Mouse (Mus musculus) lung, postnatal 0 days (tissue): ENCODE results near the gene Vrk3. TPM values are rescaled to one million over a fixed set of nuclear protein-coding genes. Genes with fewer than 3 reads are reported as not detected.
A peak's percentile ranks its signal among the peaks of the same experiment; 100 is the strongest.

ENCODE experiments used
- ATAC-seq: fragments of 200-750 bp; cut with Nextera tagmentation; 2 replicates; pipeline ENCODE4 v1.8.0; 2017; ENCODE audit warnings: moderate library complexity
- DNase-seq: peaks from one replicate; pipeline ENCODE4 v3.0.0-alpha.2; 2016; ENCODE audit warnings: low spot score
- H3K27ac ChIP-seq: fragments of 300-500 bp; sonication (generic); 2 replicates; pipeline ENCODE4 v1.5.1; 2014; ENCODE audit warnings: antibody characterized with exemption, mild to moderate bottlenecking, low read length, mixed read lengths
- H3K27me3 ChIP-seq: fragments of 300-500 bp; sonication (generic); replicated peaks from 2 replicates; pipeline ENCODE4 v1.6.1; 2014; ENCODE audit warnings: low read length, mixed read lengths; ENCODE audit not compliant: insufficient read depth
- H3K36me3 ChIP-seq: fragments of 300-500 bp; sonication (generic); 2 replicates; pipeline ENCODE4 v1.6.1; 2014; ENCODE audit warnings: low read length, mixed read lengths; ENCODE audit not compliant: insufficient read depth
- H3K4me1 ChIP-seq: fragments of 300-500 bp; sonication (generic); 2 replicates; pipeline ENCODE4 v1.6.1; 2014; ENCODE audit warnings: antibody characterized with exemption, low read depth, low read length, mixed read lengths; ENCODE audit not compliant: insufficient read depth
- H3K4me2 ChIP-seq: fragments of 300-500 bp; sonication (generic); replicated peaks from 2 replicates; pipeline ENCODE4 v1.6.1; 2014; ENCODE audit warnings: low read depth, mild to moderate bottlenecking, low read length, moderate library complexity, mixed read lengths
- H3K4me3 ChIP-seq: fragments of 300-500 bp; sonication (generic); 2 replicates; pipeline ENCODE4 v1.5.1; 2014; ENCODE audit warnings: low read depth, low read length
- H3K9ac ChIP-seq: fragments of 300-500 bp; sonication (generic); replicated peaks from 2 replicates; pipeline ENCODE4 v1.6.1; 2014; ENCODE audit warnings: low read depth, mild to moderate bottlenecking
- H3K9me3 ChIP-seq: fragments of 300-500 bp; sonication (generic); 2 replicates; pipeline ENCODE4 v1.6.1; 2016; ENCODE audit warnings: low read length, mixed read lengths
- CTCF ChIP-seq: IDR thresholded peaks from 2 replicates; pipeline ENCODE4 v1.5.1; 2016; ENCODE audit warnings: antibody characterized with exemption, mild to moderate bottlenecking
- EP300 ChIP-seq: IDR thresholded peaks from 2 replicates; pipeline ENCODE4 v1.6.1; 2016; ENCODE audit warnings: antibody characterized with exemption, mild to moderate bottlenecking, control low read depth
- WGBS: fragments of 180-500 bp; shearing (Covaris S2); extraction: QIAGEN DNeasy Blood & Tissue Kit; methylation state at CpG from one replicate; pipeline ENCODE4 v1.1.7; 2014; 5-methylcytosine and 5-hydroxymethylcytosine counted together
- polyA plus RNA-seq: library from polyadenylated mRNA; unstranded; fragments of >200 nt; fragmentation: Nextera tagmentation; extraction: Ambion mirVana; gene quantifications from 2 replicates; pipeline ENCODE4 v1.2.1, GENCODE M21; 2015

Gene Vrk3
- polyA plus RNA-seq, 1 experiment from 2014 or later: 48.3 TPM

- Histone ChIP-seq H3K4me1 (no peaks in the 10 kb centered on the region), H3K4me3 (no peak overlapping the region), H3K27ac (no peak overlapping the region), H3K9me3 (no peaks in the 10 kb centered on the region), H3K4me2 (no peak overlapping the region), H3K27me3 (no peaks in the 10 kb centered on the region), H3K36me3 (no peaks in the 10 kb centered on the region), H3K9ac (no peak overlapping the region)
- TF ChIP-seq EP300: no peak
- no peak for TF ChIP-seq CTCF
- WGBS: 41% methylated on average over 5 of the region's 5 CpGs
- ATAC-seq: no peak
- no peak for DNase-seq
Observed at GRCm38 (mm10) chr7:44727151-44727550, 21.1 kb upstream of the Vrk3 start.

GRCm38 (mm10) chr7:44728082-44728975, 19.9 kb upstream of the Vrk3 start:
- H3K9ac ChIP-seq: no peak overlapping the region
- H3K4me3 ChIP-seq: no peak overlapping the region
- DNase-seq (peak; percentile 74), ATAC-seq (peak; percentile 92)
- no peak overlapping the region for H3K4me2 ChIP-seq
- peak overlapping the region; percentile 33; the same call in 1 of the 2 replicates for H3K27ac ChIP-seq
- TF ChIP-seq EP300 (peak; percentile 62; the same call in 1 of the 2 replicates), CTCF (no peak)
- no peaks in the 10 kb centered on the region for H3K4me1 ChIP-seq
- H3K9me3 ChIP-seq: no peaks in the 10 kb centered on the region
- WGBS: 62% methylated on average over 11 of the region's 11 CpGs
- H3K27me3 ChIP-seq: no peaks in the 10 kb centered on the region
- H3K36me3 ChIP-seq: no peaks in the 10 kb centered on the region

- Histone ChIP-seq H3K27ac (no peak overlapping the region), H3K4me3 (no peak overlapping the region), H3K27me3 (no peaks in the 10 kb centered on the region), H3K4me1 (no peaks in the 10 kb centered on the region), H3K9me3 (no peaks in the 10 kb centered on the region), H3K9ac (no peak overlapping the region), H3K36me3 (no peaks in the 10 kb centered on the region), H3K4me2 (no peak overlapping the region)
- no peak for TF ChIP-seq EP300
- TF ChIP-seq CTCF: no peak
- no peak for ATAC-seq
- no peak for DNase-seq
- 85% methylated on average over 9 of the region's 9 CpGs for WGBS
Observed at GRCm38 (mm10) chr7:44733723-44734122, 14.5 kb upstream of the Vrk3 start.

- Histone ChIP-seq H3K4me2 (no peak overlapping the region), H3K36me3 (no peaks in the 10 kb centered on the region), H3K4me3 (no peak overlapping the region), H3K9ac (no peak overlapping the region), H3K9me3 (no peaks in the 10 kb centered on the region), H3K4me1 (no peaks in the 10 kb centered on the region), H3K27ac (no peak overlapping the region), H3K27me3 (no peaks in the 10 kb centered on the region)
- DNase-seq (no peak), ATAC-seq (no peak)
- WGBS: 74% methylated on average over 8 of the region's 8 CpGs
- TF ChIP-seq CTCF: no peak
- TF ChIP-seq EP300: no peak
Observed at GRCm38 (mm10) chr7:44741361-44741760, 6.9 kb upstream of the Vrk3 start.

GRCm38 (mm10) chr7:44744270-44744669, 3.9 kb upstream of the Vrk3 start:
- TF ChIP-seq CTCF (no peak), EP300 (no peak)
- H3K4me2 ChIP-seq: no peak overlapping the region
- H3K9ac ChIP-seq: no peak overlapping the region

GRCm38 (mm10) chr7:44745076-44745475, 3.1 kb upstream of the Vrk3 start:
- ATAC-seq (peak; percentile 46), DNase-seq (peak; percentile 91)
- H3K4me1 ChIP-seq: peaks cover 5% of the 10 kb centered on the region; the same call in 1 of the 2 replicates
- H3K27me3 ChIP-seq: no peaks in the 10 kb centered on the region
- under 1% methylated on average over 18 of the region's 18 CpGs for WGBS
- H3K27ac ChIP-seq: no peak overlapping the region
- 0 out of 2 replicates have a peak overlapping the region, but pooled peaks have one; percentile 8 for H3K4me3 ChIP-seq
- H3K36me3 ChIP-seq: no peaks in the 10 kb centered on the region
- no peak overlapping the region for H3K9ac ChIP-seq
- peak overlapping the region; percentile 57 for H3K4me2 ChIP-seq
- TF ChIP-seq CTCF (peak; percentile 89), EP300 (no peak)
- H3K9me3 ChIP-seq: no peaks in the 10 kb centered on the region

More at GRCm38 (mm10) chr7:44744270-44744669, 3.9 kb upstream of the Vrk3 start:
- no peak overlapping the region for H3K4me3 ChIP-seq
- H3K4me1 ChIP-seq: peaks cover 5% of the 10 kb centered on the region; the same call in 1 of the 2 replicates
- no peaks in the 10 kb centered on the region for H3K36me3 ChIP-seq
- DNase-seq: no peak
- H3K27ac ChIP-seq: no peak overlapping the region
- no peaks in the 10 kb centered on the region for H3K27me3 ChIP-seq
- WGBS: 49% methylated on average over 9 of the region's 9 CpGs
- H3K9me3 ChIP-seq: no peaks in the 10 kb centered on the region
- no peak for ATAC-seq
